Mouse (Mus musculus) left cerebral cortex, adult 9 months (tissue): ENCODE data around the gene Pkn2.

Experiments
- DNase-seq, 2 experiments: peaks; one replicate each; pipeline ENCODE4 v3.0.0; 2022; ENCODE audit warnings: low spot score in 2 of 2

Pkn2 gene

GRCm38 (mm10) chr3:142743973-142744898 lies 137.6 kb downstream of the Pkn2 start:
- DNase-seq, result no peak
